Mouse (Mus musculus) stomach, embryonic 14.5 days (tissue): Measurements from ENCODE around the gene Fbxl17. TPM values are rescaled to one million over a fixed set of nuclear protein-coding genes. Genes with fewer than 3 reads are reported as not detected.

Experiments
- ATAC-seq: fragments of 200-750 bp; cut with Nextera tagmentation; 2 replicates; pipeline ENCODE4 v1.8.0; 2017; ENCODE audit warnings: low read depth, moderate TSS enrichment; ENCODE audit not compliant: insufficient number of reproducible peaks, insufficient read depth, low FRiP score
- H3K27ac ChIP-seq: fragments of 300-500 bp; sonication (generic); 2 replicates; pipeline ENCODE4 v1.5.1; 2014; ENCODE audit warnings: mild to moderate bottlenecking, low read length, moderate library complexity, mixed read lengths
- H3K27me3 ChIP-seq: fragments of 300-500 bp; sonication (generic); 2 replicates; pipeline ENCODE4 v1.6.1; 2014; ENCODE audit warnings: low read length, control low read depth, mixed read lengths; ENCODE audit not compliant: control insufficient read depth, insufficient read depth
- H3K36me3 ChIP-seq: fragments of 300-500 bp; sonication (generic); 2 replicates; pipeline ENCODE4 v1.6.1; 2014; ENCODE audit warnings: mild to moderate bottlenecking, control low read depth, low read length, moderate library complexity, mixed read lengths; ENCODE audit not compliant: control insufficient read depth, insufficient read depth
- H3K4me1 ChIP-seq: fragments of 300-500 bp; sonication (generic); 2 replicates; pipeline ENCODE4 v1.6.1; 2014; ENCODE audit warnings: low read length, control low read depth, mixed read lengths; ENCODE audit not compliant: control insufficient read depth, insufficient read depth
- H3K4me2 ChIP-seq: fragments of 300-500 bp; sonication (generic); replicated peaks from 2 replicates; pipeline ENCODE4 v1.6.1; 2014; ENCODE audit warnings: low read depth, low read length, control low read depth
- H3K4me3 ChIP-seq: fragments of 300-500 bp; sonication (generic); 2 replicates; pipeline ENCODE4 v1.5.1; 2014; ENCODE audit warnings: low read depth, low read length, control low read depth
- H3K9ac ChIP-seq: fragments of 300-500 bp; sonication (generic); replicated peaks from 2 replicates; pipeline ENCODE4 v1.6.1; 2014; ENCODE audit warnings: low read depth, mild to moderate bottlenecking, control low read depth, low read length, moderate library complexity, mixed read lengths
- H3K9me3 ChIP-seq: fragments of 300-500 bp; sonication (generic); 2 replicates; pipeline ENCODE4 v1.6.1; 2016; ENCODE audit warnings: low read depth, low read length, control low read depth; ENCODE audit not compliant: control insufficient read depth
- WGBS: fragments of 180-500 bp; shearing (Covaris S2); extraction: QIAGEN DNeasy Blood & Tissue Kit; methylation state at CpG from one replicate; pipeline ENCODE4 v1.1.7; 2014; 5-methylcytosine and 5-hydroxymethylcytosine counted together
- polyA plus RNA-seq: library from polyadenylated mRNA; unstranded; fragments of >200 nt; fragmentation: Nextera tagmentation; extraction: Ambion mirVana; gene quantifications from 2 replicates; pipeline ENCODE4 v1.2.1, GENCODE M21; 2014

Fbxl17 gene
- polyA plus RNA-seq, 1 experiment from 2014 or later = 7.5 TPM

- no peaks in the 10 kb centered on the region for H3K36me3 ChIP-seq
- H3K27ac ChIP-seq = no peak overlapping the region
- 92% methylated on average over 15 of the region's 15 CpGs for WGBS
- H3K27me3 ChIP-seq = no peaks in the 10 kb centered on the region
- no peak for ATAC-seq
- H3K9ac ChIP-seq = no peak overlapping the region
- H3K9me3 ChIP-seq = no peaks in the 10 kb centered on the region
- H3K4me2 ChIP-seq = no peak overlapping the region
- H3K4me3 ChIP-seq = no peak overlapping the region
- no peaks in the 10 kb centered on the region for H3K4me1 ChIP-seq
Measured at GRCm38 (mm10) chr17:63071134-63071923, 428.5 kb downstream of the Fbxl17 start.

DNA sequence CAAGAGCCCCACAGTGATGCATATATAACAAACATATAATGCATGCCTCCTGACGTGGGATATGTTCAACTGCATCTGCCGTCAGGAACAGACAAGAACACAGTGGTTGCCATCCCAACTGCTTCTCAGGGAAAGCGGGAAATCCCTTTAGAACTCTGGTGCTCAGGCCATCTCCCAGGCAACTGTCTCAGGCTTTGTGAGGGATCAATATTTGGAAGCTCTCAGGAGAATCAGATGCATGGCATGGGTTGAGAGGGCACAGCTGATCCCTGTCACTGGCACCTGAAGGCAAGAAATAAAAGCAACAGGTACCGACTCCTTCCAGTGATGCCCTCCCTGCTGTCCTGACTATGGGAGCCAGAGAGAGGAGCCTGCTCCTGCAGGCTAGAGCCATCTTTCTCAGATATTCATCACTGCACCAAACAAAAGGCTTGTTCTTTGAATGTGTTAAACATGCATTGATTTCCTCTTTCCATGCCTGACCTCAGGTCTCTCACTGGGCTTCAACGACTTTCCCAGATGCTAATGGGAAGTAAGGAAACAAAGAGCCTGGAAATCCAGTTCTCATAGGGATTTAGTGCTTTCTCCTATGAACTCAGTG, 429.6 kb downstream of the Fbxl17 start:
- ATAC-seq = no peak
- 70% methylated on average over 5 of the region's 5 CpGs for WGBS
- Histone ChIP-seq H3K27ac (no peak overlapping the region), H3K27me3 (no peaks in the 10 kb centered on the region), H3K4me2 (no peak overlapping the region), H3K4me1 (no peaks in the 10 kb centered on the region), H3K4me3 (no peak overlapping the region), H3K9ac (no peak overlapping the region), H3K9me3 (no peaks in the 10 kb centered on the region), H3K36me3 (no peaks in the 10 kb centered on the region)

DNA sequence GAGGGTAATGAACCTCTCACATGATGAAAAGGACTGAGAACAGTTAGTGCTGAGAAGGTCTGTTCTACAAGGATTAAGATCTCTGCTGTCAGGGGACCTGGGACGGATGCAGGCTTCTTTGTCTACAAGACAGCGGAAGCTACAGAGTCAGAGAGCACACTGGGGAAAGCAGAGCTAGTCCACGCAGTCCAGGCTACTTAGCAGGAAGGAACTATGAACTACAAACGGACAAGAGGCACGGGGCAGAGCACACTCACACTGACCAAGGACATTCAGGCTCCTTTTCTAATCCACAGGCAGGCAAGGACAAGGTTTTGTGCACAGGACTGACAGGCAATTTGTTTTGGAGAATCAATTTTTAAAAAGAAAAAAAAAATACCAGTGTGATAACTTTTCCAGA, 437.0 kb downstream of the Fbxl17 start:
- ATAC-seq = no peak

DNA sequence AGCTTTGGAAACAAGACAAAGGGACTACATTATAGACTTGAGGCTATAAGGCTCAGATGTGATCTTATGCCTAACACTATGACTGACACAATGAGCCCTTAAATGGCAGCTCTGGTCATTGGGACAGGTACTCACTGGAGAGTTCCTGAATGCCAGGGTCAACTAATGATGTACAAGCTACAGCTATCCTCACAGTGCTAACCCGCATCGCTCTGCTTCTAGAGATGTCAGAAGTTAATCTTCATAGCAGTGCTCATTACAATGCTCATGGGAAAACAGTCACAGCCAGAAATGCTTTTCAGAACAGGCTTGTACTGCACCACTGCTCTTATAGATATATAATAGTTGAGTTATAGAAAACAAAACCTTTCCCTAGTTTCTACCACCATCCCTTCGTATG, 438.0 kb downstream of the Fbxl17 start:
- H3K4me1 ChIP-seq = no peaks in the 10 kb centered on the region
- WGBS = 92% methylated on average over 3 of the region's 3 CpGs

More for the DNA sequence above, 437.0 kb downstream of the Fbxl17 start:
- no peaks in the 10 kb centered on the region for H3K9me3 ChIP-seq
- no peaks in the 10 kb centered on the region for H3K4me1 ChIP-seq
- H3K9ac ChIP-seq = no peak overlapping the region
- H3K4me3 ChIP-seq = no peak overlapping the region
- no peak overlapping the region for H3K4me2 ChIP-seq
- WGBS = 60% methylated on average over 5 of the region's 5 CpGs
- H3K27me3 ChIP-seq = no peaks in the 10 kb centered on the region
- no peak overlapping the region for H3K27ac ChIP-seq
- no peaks in the 10 kb centered on the region for H3K36me3 ChIP-seq

DNA sequence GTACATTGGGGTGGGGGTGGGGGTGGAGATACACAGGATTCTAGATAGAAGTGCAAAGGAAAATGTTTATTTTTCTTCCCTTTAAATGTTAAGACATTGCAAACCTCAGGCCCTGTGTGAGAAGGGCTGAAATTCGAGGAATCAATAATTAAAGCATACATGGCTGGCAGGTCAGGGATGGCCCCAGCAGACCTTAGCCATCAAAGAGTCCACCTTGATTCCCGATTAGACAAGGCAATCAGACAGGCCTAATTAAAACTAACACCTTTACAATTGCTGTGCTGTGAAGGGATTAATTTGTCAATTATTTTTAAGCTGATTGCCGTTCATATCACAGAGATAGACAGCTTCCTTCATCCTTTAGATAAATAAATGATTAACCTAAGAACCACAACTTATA, 439.0 kb downstream of the Fbxl17 start:
- H3K36me3 ChIP-seq = no peaks in the 10 kb centered on the region
- ATAC-seq = no peak
- WGBS = 53% methylated on average over 3 of the region's 3 CpGs
- H3K27ac ChIP-seq = no peak overlapping the region
- no peaks in the 10 kb centered on the region for H3K9me3 ChIP-seq
- H3K27me3 ChIP-seq = no peaks in the 10 kb centered on the region
- H3K4me2 ChIP-seq = no peak overlapping the region
- no peak overlapping the region for H3K9ac ChIP-seq
- H3K4me3 ChIP-seq = no peak overlapping the region
- no peaks in the 10 kb centered on the region for H3K4me1 ChIP-seq

More for the DNA sequence above, 438.0 kb downstream of the Fbxl17 start:
- no peak overlapping the region for H3K4me2 ChIP-seq
- no peak overlapping the region for H3K4me3 ChIP-seq
- no peak for ATAC-seq
- H3K9me3 ChIP-seq = no peaks in the 10 kb centered on the region
- H3K27ac ChIP-seq = no peak overlapping the region
- no peak overlapping the region for H3K9ac ChIP-seq
- H3K36me3 ChIP-seq = no peaks in the 10 kb centered on the region
- H3K27me3 ChIP-seq = no peaks in the 10 kb centered on the region

GRCm38 (mm10) chr17:63057740-63058388, 442.0 kb downstream of the Fbxl17 start:
- Histone ChIP-seq H3K4me2 (no peak overlapping the region), H3K27ac (no peak overlapping the region), H3K4me1 (no peaks in the 10 kb centered on the region), H3K9me3 (no peaks in the 10 kb centered on the region), H3K36me3 (no peaks in the 10 kb centered on the region), H3K27me3 (no peaks in the 10 kb centered on the region), H3K4me3 (no peak overlapping the region), H3K9ac (no peak overlapping the region)
- ATAC-seq = no peak
- WGBS = 92% methylated on average over 15 of the region's 15 CpGs

DNA sequence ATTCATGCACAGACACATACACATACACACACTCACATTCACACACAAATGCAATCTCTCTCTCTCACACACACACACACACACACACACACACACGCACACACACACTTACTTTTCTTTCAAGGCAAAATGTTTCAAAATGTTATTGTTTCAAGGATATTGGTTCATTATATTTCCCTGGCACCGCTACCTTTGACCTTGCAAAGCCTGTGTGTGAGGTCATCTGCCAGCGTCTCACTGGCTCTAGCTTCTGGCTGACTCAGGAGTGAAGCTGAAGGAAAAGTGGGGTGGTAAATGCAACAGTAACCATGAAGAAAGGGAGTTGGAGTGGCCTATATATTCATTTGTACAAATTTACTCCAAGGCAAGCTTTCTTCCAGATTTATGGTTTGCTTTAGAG, 442.8 kb downstream of the Fbxl17 start:
- WGBS = 76% methylated on average over 3 of the region's 3 CpGs

DNA sequence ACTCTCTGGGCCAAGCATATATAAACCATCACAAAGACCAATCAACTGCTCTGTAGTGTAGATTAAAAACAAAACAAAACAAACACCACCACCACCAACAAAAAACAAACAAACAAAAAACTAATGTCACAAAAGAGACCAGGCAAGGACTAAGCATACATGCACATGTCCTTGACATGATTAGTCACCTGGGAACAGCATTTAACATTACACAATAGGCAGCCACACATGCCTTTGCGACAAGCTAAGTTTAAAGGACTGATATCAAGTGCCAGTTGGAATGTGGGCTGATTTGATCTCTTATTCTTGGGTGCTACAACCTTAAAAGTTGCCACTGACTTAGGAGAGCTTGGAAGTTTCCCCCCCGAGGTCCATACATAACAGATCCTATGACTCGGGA, 446.5 kb downstream of the Fbxl17 start:
- WGBS = 73% methylated on average over 3 of the region's 3 CpGs
- Histone ChIP-seq H3K4me1 (no peaks in the 10 kb centered on the region), H3K4me3 (no peak overlapping the region), H3K27ac (no peak overlapping the region), H3K27me3 (no peaks in the 10 kb centered on the region), H3K9me3 (no peaks in the 10 kb centered on the region), H3K9ac (no peak overlapping the region), H3K4me2 (no peak overlapping the region), H3K36me3 (no peaks in the 10 kb centered on the region)
- ATAC-seq = no peak

More for the DNA sequence above, 442.8 kb downstream of the Fbxl17 start:
- Histone ChIP-seq H3K4me2 (no peak overlapping the region), H3K9ac (no peak overlapping the region), H3K27me3 (no peaks in the 10 kb centered on the region), H3K9me3 (no peaks in the 10 kb centered on the region), H3K4me1 (no peaks in the 10 kb centered on the region), H3K36me3 (no peaks in the 10 kb centered on the region), H3K4me3 (no peak overlapping the region), H3K27ac (no peak overlapping the region)
- ATAC-seq = no peak
